Mouse (Mus musculus) bone marrow, adult 2 months (tissue): ENCODE data around the gene Mttp.

Source experiments
- CTCF ChIP-seq: fragments of 200-500 bp; IDR thresholded peaks from 2 replicates; pipeline ENCODE4 v1.5.1; 2011; ENCODE audit warnings: low read length, control low read depth; ENCODE audit not compliant: control insufficient read depth, insufficient read depth
- POLR2A ChIP-seq: fragments of 200-500 bp; IDR thresholded peaks from 2 replicates; pipeline ENCODE4 v1.6.1; 2011; ENCODE audit warnings: low read depth, mild to moderate bottlenecking, control low read depth, low read length, borderline replicate concordance; ENCODE audit not compliant: control insufficient read depth

- TF ChIP-seq CTCF (no peak), POLR2A (no peak)
These were observed 16.9 kb upstream of the Mttp start for GRCm38 (mm10) chr3:138161623-138162022.
